Mouse (Mus musculus) retina, embryonic 14.5 days (tissue): ENCODE data around the gene Hrk.

Source experiments
- DNase-seq: peaks from one replicate; pipeline ENCODE4 v3.0.0-alpha.2; 2015; ENCODE audit warnings: low spot score

Hrk gene

GRCm38 (mm10) chr5:118223142-118223757 is 58.8 kb downstream of the Hrk start:
- DNase-seq = no peak

DNA sequence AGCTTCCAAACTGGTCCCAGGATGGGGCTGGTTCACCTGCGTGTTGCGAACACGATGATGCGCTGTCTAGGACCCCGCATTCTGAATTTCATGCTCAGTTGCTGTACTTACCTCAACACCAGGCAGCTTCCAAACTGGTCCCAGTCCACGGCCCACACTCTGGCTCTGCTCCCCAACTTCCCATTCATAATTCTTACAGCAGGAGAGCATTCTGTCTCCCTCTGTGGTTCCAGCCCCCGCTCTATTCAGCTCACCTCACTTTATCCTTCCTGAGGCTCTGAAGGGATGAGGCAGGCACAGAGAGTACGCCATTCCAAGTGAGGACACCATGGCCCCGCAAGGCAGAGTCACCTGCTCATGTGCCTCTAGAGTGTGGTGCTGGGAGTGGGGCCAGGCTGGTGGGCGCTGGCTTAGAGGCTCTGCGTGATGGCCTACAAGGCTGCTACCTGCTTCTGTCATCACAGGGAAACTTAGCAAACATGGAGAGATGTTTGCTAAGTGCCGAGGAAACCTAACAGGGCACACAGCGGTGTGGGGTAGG is 65.7 kb downstream of the Hrk start:
- DNase-seq = no peak

GRCm38 (mm10) chr5:118236891-118237290 is 72.4 kb downstream of the Hrk start:
- no peak for DNase-seq
